Mouse (Mus musculus) heart, embryonic 16.5 days (tissue): ENCODE results near the gene Manf. TPM values are rescaled to one million over a fixed set of nuclear protein-coding genes. Genes with fewer than 3 reads are reported as not detected.
A peak's percentile ranks its signal among the peaks of the same experiment; 100 is the strongest.

Experiments
- ATAC-seq: fragments of 200-750 bp; cut with Nextera tagmentation; replicated peaks from 2 replicates; pipeline ENCODE4 v1.8.0; 2017; ENCODE audit warnings: moderate number of reproducible peaks; ENCODE audit not compliant: insufficient read depth, low FRiP score; ENCODE audit errors: extremely low read depth
- H3K27ac ChIP-seq: fragments of 300-500 bp; sonication (generic); 2 replicates; pipeline ENCODE4 v1.5.1; 2014; ENCODE audit warnings: mild to moderate bottlenecking, low read length, control low read depth, moderate library complexity
- H3K27me3 ChIP-seq: fragments of 300-500 bp; sonication (generic); 2 replicates; pipeline ENCODE4 v1.6.1; 2014; ENCODE audit warnings: low read length, mixed read lengths; ENCODE audit not compliant: control insufficient read depth, insufficient read depth
- H3K36me3 ChIP-seq: fragments of 300-500 bp; sonication (generic); 2 replicates; pipeline ENCODE4 v1.6.1; 2014; ENCODE audit not compliant: control insufficient read depth, insufficient read depth
- H3K4me1 ChIP-seq: fragments of 300-500 bp; sonication (generic); 2 replicates; pipeline ENCODE4 v1.6.1; 2014; ENCODE audit warnings: low read length, mixed read lengths; ENCODE audit not compliant: control insufficient read depth, insufficient read depth
- H3K4me2 ChIP-seq: fragments of 300-500 bp; sonication (generic); 2 replicates; pipeline ENCODE4 v1.6.1; 2014; ENCODE audit warnings: low read depth, mild to moderate bottlenecking, control low read depth, low read length
- H3K4me3 ChIP-seq: fragments of 300-500 bp; sonication (generic); 2 replicates; pipeline ENCODE4 v1.5.1; 2014; ENCODE audit warnings: mild to moderate bottlenecking, control low read depth, low read length
- H3K9ac ChIP-seq: fragments of 300-500 bp; sonication (generic); 2 replicates; pipeline ENCODE4 v1.6.1; 2014; ENCODE audit warnings: low read length, control low read depth
- H3K9me3 ChIP-seq: fragments of 300-500 bp; sonication (generic); replicated peaks from 2 replicates; pipeline ENCODE4 v1.6.1; 2016; ENCODE audit warnings: low read length; ENCODE audit not compliant: control insufficient read depth
- WGBS: fragments of 180-500 bp; shearing (Covaris S2); extraction: QIAGEN DNeasy Blood & Tissue Kit; methylation state at CpG from one replicate; pipeline ENCODE4 v1.1.7; 2014; 5-methylcytosine and 5-hydroxymethylcytosine counted together
- polyA plus RNA-seq: library from polyadenylated mRNA; unstranded; fragments of >200 nt; fragmentation: Nextera tagmentation; extraction: Ambion mirVana; gene quantifications from 2 replicates; pipeline ENCODE4 v1.2.1, GENCODE M21; 2015

Gene Manf
- polyA plus RNA-seq, 1 experiment from 2014 or later = 245 TPM

DNA sequence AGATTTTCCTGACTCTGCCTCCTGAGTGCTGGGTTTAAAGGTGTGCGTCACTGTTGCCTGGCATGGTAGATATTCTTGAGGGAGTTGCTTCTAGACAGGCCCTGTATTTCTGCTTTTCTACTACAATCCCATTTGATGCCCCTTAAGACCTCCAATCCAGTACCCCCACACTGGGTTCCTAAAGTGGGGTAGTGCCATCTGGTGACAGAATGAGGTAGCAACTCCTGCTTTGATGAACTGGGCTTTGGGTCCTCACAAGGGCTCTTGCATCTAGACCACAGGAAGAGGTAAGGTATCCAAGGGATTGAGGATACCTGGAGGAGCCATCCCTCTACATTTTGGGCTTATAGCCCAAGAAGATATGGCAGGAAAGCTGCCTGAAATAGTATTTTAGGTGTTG is 72.6 kb downstream of the Manf start:
- no peaks in the 10 kb centered on the region for H3K27me3 ChIP-seq
- no peak overlapping the region for H3K9ac ChIP-seq
- H3K4me3 ChIP-seq = no peak overlapping the region
- no peak overlapping the region for H3K4me2 ChIP-seq
- no peak overlapping the region for H3K27ac ChIP-seq
- no peak for ATAC-seq
- no peaks in the 10 kb centered on the region for H3K36me3 ChIP-seq
- H3K4me1 ChIP-seq = peaks cover 7% of the 10 kb centered on the region
- no peaks in the 10 kb centered on the region for H3K9me3 ChIP-seq
- 87% methylated on average over 1 of the region's 1 CpGs for WGBS

DNA sequence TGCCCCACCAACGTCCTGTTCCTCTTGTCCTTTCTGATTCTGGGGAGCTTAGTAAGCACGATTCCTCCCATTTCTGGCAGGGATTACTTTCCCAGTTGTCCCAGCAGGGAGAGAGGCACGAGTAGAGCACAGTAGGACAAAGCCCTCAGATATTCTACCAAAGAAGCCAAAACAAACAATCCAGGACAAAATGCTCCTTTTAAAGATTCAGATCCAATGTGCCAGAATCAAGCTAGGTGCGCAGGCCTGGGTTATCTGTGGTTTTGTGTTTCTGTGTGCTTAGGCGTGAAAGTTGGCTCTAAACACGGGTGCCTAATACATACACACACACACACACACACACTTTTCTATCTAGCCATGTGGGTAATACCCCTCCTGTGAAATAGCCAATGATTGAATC is 73.6 kb downstream of the Manf start:
- Histone ChIP-seq H3K4me1 (peaks cover 7% of the 10 kb centered on the region), H3K36me3 (no peaks in the 10 kb centered on the region), H3K4me3 (no peak overlapping the region), H3K9me3 (no peaks in the 10 kb centered on the region), H3K9ac (no peak overlapping the region), H3K27me3 (no peaks in the 10 kb centered on the region), H3K4me2 (no peak overlapping the region), H3K27ac (no peak overlapping the region)
- ATAC-seq = no peak
- 63% methylated on average over 6 of the region's 6 CpGs for WGBS

DNA sequence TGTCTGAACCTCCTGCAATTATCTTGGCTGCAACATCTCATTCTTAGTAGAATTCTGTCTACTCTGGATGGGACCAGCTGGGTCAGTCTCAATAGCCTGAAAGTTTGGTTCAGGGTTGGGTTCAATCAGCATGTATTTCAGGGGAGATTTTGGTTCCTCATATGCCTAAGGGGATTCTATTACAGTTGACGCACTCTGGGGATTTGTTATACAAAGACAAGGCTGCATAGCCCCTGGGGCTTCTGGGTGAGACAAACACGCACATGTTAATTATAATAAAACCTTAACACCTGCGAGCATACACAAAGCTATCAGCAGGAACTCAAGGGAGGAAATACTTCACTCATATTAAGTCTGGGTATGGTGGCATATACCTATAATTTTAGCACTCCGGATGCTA is 85.3 kb downstream of the Manf start:
- peaks cover 16% of the 10 kb centered on the region for H3K9me3 ChIP-seq
- H3K27me3 ChIP-seq = no peaks in the 10 kb centered on the region
- H3K4me3 ChIP-seq = no peak overlapping the region
- H3K4me1 ChIP-seq = no peaks in the 10 kb centered on the region
- no peak for ATAC-seq
- WGBS = 79% methylated on average over 4 of the region's 4 CpGs
- no peak overlapping the region for H3K9ac ChIP-seq
- no peak overlapping the region for H3K27ac ChIP-seq
- no peaks in the 10 kb centered on the region for H3K36me3 ChIP-seq
- H3K4me2 ChIP-seq = no peak overlapping the region

DNA sequence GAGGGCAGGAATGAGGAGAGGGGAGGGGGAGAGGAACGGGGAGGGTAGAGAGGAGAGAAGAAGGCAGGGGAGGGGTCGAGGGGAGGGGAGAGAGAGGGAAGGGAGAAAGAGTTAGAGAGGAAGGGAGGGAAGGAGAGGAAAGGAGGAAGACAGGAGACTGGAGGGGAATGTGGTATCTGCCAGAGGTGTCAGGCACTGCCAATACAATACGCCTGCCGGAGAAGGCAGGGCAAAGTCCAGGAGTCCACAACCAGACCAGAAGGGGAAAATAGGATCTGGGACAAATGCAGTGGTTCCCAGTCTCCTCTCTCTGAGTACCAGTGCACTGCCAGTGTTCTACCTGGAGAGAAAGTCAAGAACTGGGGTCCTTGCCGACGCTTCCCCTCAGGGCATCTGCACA is 100.9 kb downstream of the Manf start:
- H3K4me1 ChIP-seq = peaks cover 14% of the 10 kb centered on the region
- no peaks in the 10 kb centered on the region for H3K9me3 ChIP-seq
- H3K27ac ChIP-seq = no peak overlapping the region
- no peaks in the 10 kb centered on the region for H3K27me3 ChIP-seq
- WGBS = 59% methylated on average over 6 of the region's 6 CpGs
- ATAC-seq = no peak
- no peak overlapping the region for H3K4me2 ChIP-seq
- H3K4me3 ChIP-seq = no peak overlapping the region
- no peak overlapping the region for H3K9ac ChIP-seq
- no peaks in the 10 kb centered on the region for H3K36me3 ChIP-seq

DNA sequence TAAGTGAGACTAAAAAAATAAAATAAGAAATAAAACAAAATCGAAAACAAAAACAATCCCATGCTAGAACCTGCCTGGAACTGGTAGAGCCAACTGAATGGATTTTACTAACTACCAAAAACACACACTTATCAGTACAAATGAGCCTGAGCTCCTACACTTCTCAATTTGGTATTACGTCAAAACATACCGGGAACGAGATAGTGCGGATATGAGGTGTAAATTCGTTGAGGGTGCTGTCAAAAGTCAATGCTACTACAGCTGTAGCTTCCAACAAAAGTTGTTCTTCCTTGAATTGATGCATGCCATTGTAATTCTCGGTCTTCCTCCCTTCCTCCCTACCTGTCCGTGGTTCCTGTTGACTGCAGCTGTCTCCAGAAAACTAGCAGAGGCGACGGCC is 102.4 kb downstream of the Manf start:
- Histone ChIP-seq H3K9me3 (no peaks in the 10 kb centered on the region), H3K27me3 (no peaks in the 10 kb centered on the region), H3K27ac (peak overlapping the region; percentile 93; the same call in 1 of the 2 replicates), H3K4me2 (peak overlapping the region; percentile 94), H3K4me1 (peaks cover 14% of the 10 kb centered on the region), H3K4me3 (peak overlapping the region; percentile 100), H3K36me3 (no peaks in the 10 kb centered on the region), H3K9ac (peak overlapping the region; percentile 100)
- no peak for ATAC-seq
- WGBS = 11% methylated on average over 10 of the region's 10 CpGs

DNA sequence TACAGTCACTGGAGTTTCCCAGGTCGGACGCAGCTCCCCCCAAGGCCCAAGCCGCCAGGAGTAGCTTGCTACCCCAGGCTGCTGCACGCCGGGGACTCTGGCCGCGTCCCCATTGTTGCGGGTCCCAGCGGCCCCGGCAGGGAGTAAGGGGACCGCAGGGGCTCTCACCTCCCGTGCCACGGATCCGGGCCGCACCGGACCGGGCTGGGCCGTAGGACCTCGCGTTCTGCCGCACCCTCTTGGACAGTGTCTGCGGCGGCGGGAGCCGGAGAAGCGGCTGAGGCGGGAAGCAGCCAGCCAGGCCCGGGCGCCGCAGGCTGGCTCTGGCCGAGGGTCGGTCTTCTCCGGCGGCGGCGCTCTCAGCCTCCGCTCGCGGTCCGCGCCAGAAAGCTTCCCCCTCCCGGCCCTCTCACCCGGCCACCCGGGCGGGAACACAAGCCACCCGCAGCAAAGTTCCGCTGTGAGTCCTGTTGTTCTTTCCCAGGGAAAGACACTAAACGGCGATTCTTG is 102.9 kb downstream of the Manf start, which contains the start of gene Rad54l2:
TSS of gene Rad54l2 (minus strand) at position 383 of the 510 bp plus-strand sequence.
- Histone ChIP-seq H3K4me3 (peak within 1 kb of the TSS; percentile 100), H3K27ac (peak within 1 kb of the TSS; percentile 93), H3K27me3 (no peaks in the 10 kb centered on the region), H3K9me3 (no peaks in the 10 kb centered on the region), H3K4me1 (peaks cover 14% of the 10 kb centered on the region), H3K9ac (peak within 1 kb of the TSS; percentile 100), H3K36me3 (no peaks in the 10 kb centered on the region), H3K4me2 (peak within 1 kb of the TSS; percentile 94)
- peak; percentile 90 for ATAC-seq
- WGBS = under 1% methylated on average over 42 of the region's 49 CpGs

Other genes starting within 250 kb of the Manf start
- gene Grm2, start 235.9 kb downstream of the Manf start, polyA plus RNA-seq = not detected in 2 replicates
- 52.5 and 53.6 TPM in 2 replicates for gene Tex264, start 206.1 kb downstream of the Manf start, polyA plus RNA-seq
- 3.1 and 3.8 TPM in 2 replicates for gene Rad54l2, start 102.8 kb downstream of the Manf start, polyA plus RNA-seq
- 17.8 and 18.0 TPM in 2 replicates for gene Dcaf1, start 70.1 kb downstream of the Manf start, polyA plus RNA-seq
- 3.9 and 4.6 TPM in 2 replicates for gene Rbm15b, start 4.6 kb downstream of the Manf start, polyA plus RNA-seq